In genomic region chrX:103521221-103521716, GRCm38 (mm10) we compare ENCODE assay signal across 21 mouse cellular contexts.
A peak's percentile ranks its signal among the peaks of the same experiment; 100 is the strongest.
DNase-seq lines count a peak whose midpoint lies in the region; ATAC-seq lines count a peak whose summit lies in the region.
"Had no signal": no experiment of that assay in that cellular context is flagged by ENCODE, and none has a peak within 500 bp of the region (broad histone marks: within the 10 kb centered on the region; RNA-seq: fewer than 3 reads in every experiment).

No protein-coding gene starts in this region.

- peak; percentile 40 to 61 for DNase-seq in kidney, postnatal 36 days
- no peak for DNase-seq in kidney, adult 18-20 months
- DNase-seq in yolk sac, embryonic 10.5 days (ENCODE audit: low spot score), result peak; percentile 8
- DNase-seq in retina, postnatal 1 day, result no peak
- DNase-seq in thymus, postnatal 4 days, result no peak
- DNase-seq: adrenal gland, postnatal 10 days; cerebellum, adult 2 months; cerebellum, postnatal 10 days; embryo, embryonic 11 days; heart, adult 2 months; heart, postnatal 14 days had no signal

- 12% methylated on average over 4 of the region's 4 CpGs for WGBS in macrophage (ENCODE audit: missing documents)

- H3K79me2 ChIP-seq in macrophage (ENCODE audit: inconsistent target), result no peaks in the 10 kb centered on the region

- H3K4me3 ChIP-seq in macrophage (ENCODE audit: inconsistent target), result no peak overlapping the region
- H3K4me3 ChIP-seq: embryonic facial prominence, embryonic 15.5 days; erythroblast, embryonic 14.5 days; forebrain, embryonic 10.5 days; heart, adult 2 months; heart, embryonic 15.5 days; hindbrain, embryonic 10.5 days had no signal

- H3K36me3 ChIP-seq in macrophage (ENCODE audit: inconsistent target), result no peaks in the 10 kb centered on the region
- H3K36me3 ChIP-seq: embryonic facial prominence, embryonic 15.5 days; forebrain, embryonic 10.5 days; G1E; heart, embryonic 15.5 days; hindbrain, embryonic 10.5 days had no signal

- peak overlapping the region; percentile 49 for H3K27ac ChIP-seq in macrophage
- H3K27ac ChIP-seq: embryonic facial prominence, embryonic 15.5 days; forebrain, embryonic 10.5 days; heart, adult 2 months; heart, embryonic 15.5 days; hindbrain, embryonic 10.5 days; hindbrain, embryonic 14.5 days had no signal

- ATAC-seq in common myeloid progenitor, adult 5-6 weeks (replicated peaks; ENCODE audit: low read depth, poor library complexity, severe bottlenecking), result peak; percentile 52
- ATAC-seq: forebrain, embryonic 14.5 days had no signal

Comparison
In these comparisons a context has a peak if more than half of its experiments do, and no peak if none do; other contexts are left out.
1. DNase-seq: peak in kidney, postnatal 36 days (2 of 2) and yolk sac, embryonic 10.5 days (single experiment); none in kidney, adult 18-20 months (single experiment), retina, postnatal 1 day (single experiment) and thymus, postnatal 4 days (single experiment).